Mouse (Mus musculus) layer of hippocampus, postnatal 25 days (tissue): ENCODE data around the gene Gm47289. TPM values are rescaled to one million over a fixed set of nuclear protein-coding genes. Genes with fewer than 3 reads are reported as not detected.
A peak's percentile ranks its signal among the peaks of the same experiment; 100 is the strongest.

Experiments used
- DNase-seq, 2 experiments: peaks; one replicate each; pipeline ENCODE4 v3.0.0; 2022; ENCODE audit warnings: mixed read lengths in 2 of 2, low spot score in 1 of 2; ENCODE audit errors: extremely low spot score in 1 of 2
- total RNA-seq, 2 experiments: library from RNA; stranded (reverse); gene quantifications; 2 replicates each; pipeline ENCODE4 v1.2.3; 2021

Gene Gm47289
- total RNA-seq, result not detected

DNA sequence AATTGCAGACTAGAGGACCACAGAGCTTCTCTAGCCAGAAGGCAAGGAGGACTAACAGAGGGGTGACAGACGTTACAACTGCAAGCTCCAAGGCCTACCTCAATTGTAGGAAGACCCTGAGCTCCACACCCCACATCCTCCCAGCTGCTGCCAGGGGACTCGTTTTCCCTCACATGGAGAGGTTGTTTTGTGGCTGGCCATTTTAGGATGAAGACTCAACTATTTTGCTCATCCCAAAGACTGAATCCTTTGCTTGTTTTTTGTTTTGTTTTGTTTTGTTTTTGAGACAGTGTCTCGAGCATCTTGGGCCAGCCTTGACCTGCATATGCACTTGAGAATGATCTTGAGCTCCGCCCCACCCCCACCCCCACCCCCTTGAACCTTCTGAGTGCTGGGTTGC lies at the start of gene Gm47289:
Gene Gm47289, plus strand, starts transcription at position 301 of the 400 bp plus-strand sequence.
- no peak for DNase-seq

DNA sequence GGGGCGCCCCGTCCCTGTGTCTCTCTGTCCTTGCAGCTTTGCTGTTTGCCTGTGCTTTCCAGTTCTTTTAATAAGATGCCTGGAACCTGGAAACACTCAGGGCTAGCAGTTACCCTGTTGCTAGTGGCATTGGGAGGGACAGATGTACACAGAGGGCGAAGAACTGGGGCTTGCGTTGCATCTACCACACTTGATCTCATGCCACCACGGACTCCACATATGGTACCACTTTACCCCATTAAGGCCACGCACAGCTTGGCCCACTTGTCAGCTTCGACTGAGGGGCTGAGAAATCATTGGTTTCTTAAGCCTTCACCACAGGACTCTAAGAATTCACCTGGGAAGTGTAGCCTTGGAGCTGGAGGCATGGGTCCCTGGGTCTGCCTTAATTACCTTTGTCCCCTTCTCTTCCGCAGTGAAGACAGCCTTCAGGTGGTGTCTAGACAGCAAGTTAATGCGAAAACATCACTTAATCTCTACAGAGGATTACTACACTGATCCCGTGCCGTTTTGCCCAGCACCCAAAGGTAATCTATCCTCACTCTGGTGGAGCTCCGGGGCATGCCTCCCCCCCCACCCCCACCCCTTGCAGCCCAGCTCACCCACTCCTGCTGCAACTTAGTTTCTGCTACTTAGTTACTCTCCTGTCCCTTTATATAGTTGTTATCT lies 49.1 kb upstream of the Gm47289 start:
- no peak for DNase-seq

DNA sequence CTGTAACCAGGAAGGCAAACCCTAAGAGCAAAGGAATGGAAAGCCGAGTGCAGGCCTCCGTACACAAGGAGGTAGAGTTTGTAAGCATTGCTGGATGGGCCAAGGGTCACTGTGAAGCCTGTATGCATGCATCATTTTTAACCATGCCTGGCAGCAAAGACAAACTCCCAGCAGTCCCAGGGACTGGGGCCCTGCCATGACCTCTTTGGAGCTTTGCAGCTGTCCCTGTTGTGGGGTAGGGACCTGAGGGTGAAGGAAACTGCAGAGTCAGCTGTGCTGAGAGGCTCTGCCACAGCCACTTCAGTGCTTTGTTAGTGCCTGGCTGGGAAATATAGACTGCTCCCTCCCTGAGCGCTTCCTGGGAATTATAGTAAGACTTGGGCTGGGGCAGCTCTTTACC lies 48.3 kb upstream of the Gm47289 start:
- no peak for DNase-seq

DNA sequence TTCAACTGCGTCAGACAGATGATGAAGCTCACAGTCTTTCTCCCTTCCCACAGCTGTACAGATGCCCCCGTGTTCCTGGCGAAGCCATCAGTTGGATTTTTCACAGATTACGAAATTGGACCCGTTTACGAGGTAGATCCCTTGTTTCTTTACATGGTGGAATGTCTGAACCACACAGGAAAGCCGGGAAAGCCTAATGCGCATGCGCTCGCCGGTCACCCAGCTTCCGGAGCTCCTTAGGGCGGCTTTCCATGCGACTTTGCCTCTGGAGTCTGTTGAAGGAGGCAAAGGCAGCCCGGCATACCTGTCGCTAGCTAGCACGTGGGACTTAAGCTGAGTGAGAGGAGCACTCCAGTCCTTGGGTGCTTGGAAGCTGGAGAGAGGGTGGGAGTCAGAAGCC lies 44.0 kb upstream of the Gm47289 start:
- DNase-seq, result no peak

GRCm38 (mm10) chr9:119119409-119120167 lies 39.4 kb upstream of the Gm47289 start:
- DNase-seq, result no peak

GRCm38 (mm10) chr9:119120168-119120560 lies 38.8 kb upstream of the Gm47289 start:
- DNase-seq, result no peak

GRCm38 (mm10) chr9:119122596-119123369 lies 36.2 kb upstream of the Gm47289 start:
- no peak for DNase-seq

DNA sequence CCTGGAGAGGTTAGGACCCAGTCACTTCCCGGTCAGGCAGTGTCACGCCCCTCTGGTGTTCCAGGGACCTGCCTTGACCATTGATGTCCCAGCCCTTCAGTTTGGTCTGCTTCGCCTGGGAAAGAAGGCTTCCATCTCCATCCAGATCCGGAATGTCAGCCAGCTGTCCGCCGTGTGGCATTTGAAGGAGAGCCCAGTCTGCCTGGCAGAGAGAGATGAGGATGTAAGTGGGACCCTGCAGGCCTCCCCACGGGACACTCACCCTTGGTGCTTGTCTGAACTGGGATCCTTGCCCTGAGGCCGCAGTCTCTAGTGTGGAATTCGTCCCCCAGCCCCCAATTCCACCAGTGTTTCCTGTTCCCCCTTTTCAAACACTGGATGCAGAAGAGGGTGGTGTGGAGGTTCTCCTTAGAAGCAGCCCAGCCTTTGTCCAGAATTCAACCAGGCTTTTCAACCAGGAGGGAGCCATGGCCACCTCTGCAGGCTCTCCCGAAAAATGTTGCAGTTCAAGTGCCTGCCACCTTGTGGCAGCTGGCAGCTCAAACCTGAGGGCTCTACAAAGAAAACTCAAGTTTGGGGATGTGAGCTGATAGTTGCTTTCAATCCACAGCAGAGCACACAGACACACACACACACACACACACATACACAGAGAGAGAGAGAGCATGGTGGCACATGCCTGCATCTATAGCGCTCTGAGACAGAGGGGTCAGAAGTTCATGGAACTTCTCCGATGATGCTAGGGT lies 30.4 kb upstream of the Gm47289 start:
- DNase-seq, result no peak

- DNase-seq, result no peak
Observed at GRCm38 (mm10) chr9:119130692-119131091, 28.3 kb upstream of the Gm47289 start.

DNA sequence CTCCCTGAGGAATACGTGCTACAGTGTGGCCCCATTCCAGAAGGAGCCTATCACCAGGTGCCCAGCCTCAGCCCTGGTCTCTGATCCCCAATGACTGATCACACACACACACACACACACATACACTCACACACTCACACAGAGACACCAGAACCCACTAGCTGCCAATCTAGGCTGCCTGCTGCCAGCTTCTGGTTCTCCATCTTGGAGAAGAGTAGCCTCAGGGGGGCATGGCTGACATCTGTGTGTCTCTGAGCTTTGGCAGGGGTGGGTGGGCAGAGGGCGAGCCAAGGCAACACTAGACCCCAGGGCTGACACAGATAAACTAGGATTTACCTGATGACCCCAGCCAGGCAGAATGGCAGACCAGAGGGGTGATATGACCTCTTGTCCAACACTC lies 20.1 kb upstream of the Gm47289 start:
- no peak for DNase-seq

DNA sequence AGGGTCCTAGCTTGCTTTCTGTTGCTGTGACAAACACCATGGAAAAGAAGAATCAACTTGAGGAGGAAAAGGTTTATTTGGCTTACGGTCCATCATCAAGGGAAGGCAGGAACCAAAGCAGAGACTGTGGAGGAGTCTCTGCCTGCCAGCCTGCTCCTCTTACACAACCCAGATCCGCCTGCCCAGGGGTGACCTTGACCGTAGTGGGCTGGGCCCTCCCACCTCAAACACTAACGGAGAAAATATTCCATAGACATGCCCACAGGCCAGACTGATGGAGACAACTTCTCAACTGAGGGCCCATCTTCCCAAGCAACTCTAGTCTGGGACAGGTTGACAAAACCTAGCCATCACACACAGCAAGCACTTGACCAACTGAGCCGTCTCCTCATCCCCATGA lies 16.9 kb upstream of the Gm47289 start:
- DNase-seq, result no peak

DNA sequence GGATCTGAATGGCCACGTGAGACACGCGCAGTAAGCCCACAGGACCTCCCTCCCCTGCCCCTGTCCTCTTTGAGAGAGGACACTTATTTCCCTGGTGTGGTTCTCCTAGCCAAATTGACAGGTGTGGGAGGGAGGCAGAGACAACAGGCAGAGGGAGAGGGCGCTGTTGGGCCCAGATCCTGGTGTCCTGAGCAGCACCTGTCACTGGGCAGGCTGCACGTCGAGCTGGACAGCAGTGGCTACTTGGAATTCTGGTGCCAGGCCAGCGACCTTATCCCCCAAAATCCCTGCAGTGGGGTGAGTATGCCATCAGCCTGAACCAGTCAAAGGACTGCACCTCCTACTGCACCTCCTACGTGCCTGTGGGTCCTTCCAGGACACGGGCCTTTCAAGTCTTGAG lies 15.6 kb upstream of the Gm47289 start:
- DNase-seq, result no peak

- no peak for DNase-seq
Observed at GRCm38 (mm10) chr9:119144696-119145095, 14.3 kb upstream of the Gm47289 start.

DNA sequence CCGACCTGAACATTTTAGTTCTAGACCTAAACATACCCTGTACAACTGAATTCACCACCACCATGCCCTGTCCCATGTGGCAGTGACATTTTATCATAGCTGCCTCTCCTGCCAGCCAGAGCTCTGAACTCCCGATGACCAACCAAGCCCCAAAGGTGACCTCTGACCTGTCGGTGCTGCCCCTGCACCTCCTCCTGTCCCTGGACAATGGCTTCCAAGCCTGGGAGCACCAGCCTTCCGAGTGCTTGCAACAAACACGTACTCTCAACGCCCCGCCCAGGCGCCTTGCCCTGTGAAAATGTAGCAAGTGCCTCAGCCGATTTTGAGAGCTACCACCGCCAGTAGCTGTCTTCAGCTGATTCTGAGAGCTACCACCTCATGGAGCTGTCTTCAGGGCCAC lies 13.8 kb upstream of the Gm47289 start:
- DNase-seq, result no peak

DNA sequence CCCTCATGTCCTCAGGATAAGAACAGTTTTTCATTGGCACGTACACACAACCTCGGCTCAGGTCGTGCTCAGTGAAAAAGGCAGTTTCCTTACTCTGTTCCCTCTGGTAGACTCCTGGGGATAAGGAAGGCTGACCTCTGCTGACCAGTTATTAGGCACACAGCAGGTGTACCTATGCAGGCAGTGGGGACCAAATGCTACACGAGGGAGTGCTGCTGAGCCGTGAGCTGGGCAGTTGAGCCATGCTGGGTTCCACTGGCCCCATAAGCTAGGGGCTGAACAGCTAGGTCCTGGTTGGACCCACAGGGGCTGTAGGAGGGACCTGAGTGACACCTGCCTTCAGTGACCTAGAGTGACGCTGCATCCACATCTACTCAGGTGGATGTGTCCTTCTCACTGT lies 13.3 kb upstream of the Gm47289 start:
- no peak for DNase-seq

DNA sequence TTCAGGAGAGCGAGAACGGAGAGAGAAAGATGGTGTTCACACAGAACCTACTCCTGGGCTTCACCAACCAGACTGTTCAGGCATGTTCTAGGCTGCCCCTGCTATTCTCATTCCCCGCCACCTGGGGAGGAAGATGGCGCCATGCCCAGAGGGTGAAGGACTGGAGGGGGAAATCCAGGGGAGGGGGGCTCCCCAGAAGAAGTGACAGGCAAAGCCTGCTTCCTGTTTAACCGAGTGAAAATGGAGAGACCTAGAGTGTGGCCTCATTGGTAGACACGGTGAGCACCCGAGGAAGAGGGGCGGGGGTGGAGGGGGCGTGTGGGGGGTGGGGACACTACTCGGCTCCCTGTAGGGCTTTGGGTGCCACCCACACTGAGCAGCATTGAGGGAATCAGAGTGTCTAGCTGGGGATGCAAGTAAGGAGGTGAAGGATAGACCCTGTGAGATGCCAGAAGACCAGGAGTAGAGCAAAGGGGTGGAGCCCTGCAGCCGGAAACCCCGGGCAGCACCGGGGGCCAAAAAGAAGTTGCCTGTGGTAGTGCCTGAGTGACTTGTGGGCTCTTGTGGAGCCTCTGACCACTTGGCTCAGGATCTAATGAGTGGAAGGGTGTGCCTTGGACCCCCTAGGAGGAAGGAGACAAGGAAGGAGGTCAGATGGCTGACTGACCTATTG lies 12.7 kb upstream of the Gm47289 start:
- no peak for DNase-seq

DNA sequence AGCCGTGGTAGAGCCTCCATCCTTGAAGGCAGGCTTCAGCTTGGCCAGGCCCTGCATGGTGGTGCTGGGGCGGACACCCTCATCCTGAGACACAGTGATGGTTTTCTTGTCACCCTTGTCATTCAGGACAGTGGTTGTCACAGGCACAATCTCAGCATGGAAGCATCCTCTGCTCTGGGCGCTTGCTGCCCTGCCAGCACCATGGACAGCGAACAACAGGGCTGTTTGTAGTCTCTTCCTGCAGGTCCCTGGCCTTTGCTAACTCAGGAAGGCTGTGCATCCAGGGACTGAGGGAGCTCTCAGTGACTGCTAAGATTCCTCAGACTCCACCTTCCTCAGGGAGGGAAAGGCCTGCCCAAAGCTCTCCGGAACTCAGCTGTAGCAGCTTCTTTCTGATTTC lies 9.4 kb upstream of the Gm47289 start:
- DNase-seq, result peak in 1 of 2 experiments; percentile 10

DNA sequence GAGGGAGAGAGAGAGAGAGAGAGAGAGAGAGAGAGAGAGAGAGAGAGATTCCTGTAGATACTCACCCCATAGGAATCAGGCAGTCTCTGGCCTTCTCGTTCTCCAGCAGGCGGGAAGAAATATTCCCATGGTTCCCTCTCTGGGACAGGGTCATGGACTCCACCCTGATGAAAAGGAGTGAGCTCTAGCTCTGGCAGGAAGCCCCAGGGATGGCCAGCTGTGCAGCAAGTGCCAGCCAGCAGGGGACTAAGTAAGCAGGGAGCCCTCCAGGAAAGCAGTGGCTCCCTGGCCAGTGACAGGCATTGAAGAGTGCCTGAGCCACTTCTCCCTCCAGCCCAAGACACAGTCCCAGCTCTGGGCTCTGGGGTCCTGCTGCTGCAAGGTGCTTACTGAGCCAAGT lies 7.2 kb upstream of the Gm47289 start:
- DNase-seq, result no peak

GRCm38 (mm10) chr9:119155416-119155815 lies 3.5 kb upstream of the Gm47289 start:
- no peak for DNase-seq

GRCm38 (mm10) chr9:119155826-119156225 lies 3.1 kb upstream of the Gm47289 start:
- DNase-seq, result no peak
